Mouse (Mus musculus): ENCODE data around the gene Greb1. TPM values are rescaled to one million over a fixed set of nuclear protein-coding genes. Genes with fewer than 3 reads are reported as not detected.
A peak's percentile ranks its signal among the peaks of the same experiment; 100 is the strongest.
"Not testable (repeated sequence)": the region's sequence is repeated elsewhere in the genome, so short reads cannot be mapped to it uniquely, and the experiment has no call there.

Greb1 gene
- total RNA-seq, 1 experiment from 2014 or later: 0.05 TPM

DNA sequence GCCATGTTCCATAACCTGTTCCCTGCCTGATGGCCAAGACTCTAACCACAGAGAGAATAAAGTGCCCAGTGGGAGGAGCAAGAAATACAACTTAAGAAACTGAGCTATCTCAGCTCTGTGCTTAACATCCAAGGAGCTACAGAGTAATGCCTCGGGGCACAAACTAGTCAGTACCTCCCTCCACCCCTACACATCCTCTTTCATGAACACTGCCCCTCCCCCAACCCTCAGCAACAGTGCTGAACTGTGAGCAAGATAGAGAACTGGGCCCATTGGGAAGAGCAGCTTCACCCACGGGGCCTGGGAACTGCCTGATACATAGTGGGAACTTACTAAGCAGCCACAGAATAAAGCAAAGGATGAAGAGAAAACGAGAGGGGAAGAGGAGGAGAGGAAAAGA lies 77.1 kb downstream of the Greb1 start:
- ATAC-seq (replicated peaks; ENCODE audit: low read depth, poor library complexity, severe bottlenecking): no peak

DNA sequence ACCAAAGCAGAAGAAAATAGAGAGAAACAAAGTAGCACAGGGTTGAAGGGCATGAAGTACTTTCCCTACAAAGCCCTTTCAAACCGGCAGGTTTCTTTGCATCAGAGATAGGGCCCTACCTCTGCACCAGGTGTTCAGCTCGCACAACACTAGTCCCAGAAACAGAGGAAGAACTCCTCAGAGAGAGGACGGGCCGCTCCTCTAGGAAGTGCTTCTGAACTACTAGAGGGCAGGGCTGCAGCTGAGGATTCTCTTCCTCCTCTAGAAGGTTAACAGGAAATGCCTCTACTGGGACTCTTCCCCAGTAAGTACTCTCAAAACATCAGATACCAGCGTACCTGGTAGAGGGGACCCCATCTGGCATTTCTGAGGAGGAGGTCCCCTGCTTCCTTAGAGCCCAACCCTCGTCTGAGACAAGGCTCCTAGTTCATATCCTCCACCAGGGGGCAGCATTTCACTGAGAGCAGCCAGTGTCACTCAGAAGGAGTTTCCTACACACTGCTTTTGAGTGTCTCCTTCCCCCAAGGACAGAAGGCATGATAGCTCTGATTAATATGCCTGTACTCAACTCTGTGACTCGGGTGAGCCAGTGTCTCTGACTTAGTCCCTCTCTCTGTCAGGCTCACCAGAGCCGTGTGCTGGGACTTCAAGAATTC lies 81.9 kb downstream of the Greb1 start:
- ATAC-seq (replicated peaks; ENCODE audit: low read depth, poor library complexity, severe bottlenecking): peak; percentile 80

GRCm38 (mm10) chr12:16717653-16718052 lies 83.0 kb downstream of the Greb1 start:
- peak; percentile 85 for ATAC-seq (replicated peaks; ENCODE audit: low read depth, poor library complexity, severe bottlenecking)

DNA sequence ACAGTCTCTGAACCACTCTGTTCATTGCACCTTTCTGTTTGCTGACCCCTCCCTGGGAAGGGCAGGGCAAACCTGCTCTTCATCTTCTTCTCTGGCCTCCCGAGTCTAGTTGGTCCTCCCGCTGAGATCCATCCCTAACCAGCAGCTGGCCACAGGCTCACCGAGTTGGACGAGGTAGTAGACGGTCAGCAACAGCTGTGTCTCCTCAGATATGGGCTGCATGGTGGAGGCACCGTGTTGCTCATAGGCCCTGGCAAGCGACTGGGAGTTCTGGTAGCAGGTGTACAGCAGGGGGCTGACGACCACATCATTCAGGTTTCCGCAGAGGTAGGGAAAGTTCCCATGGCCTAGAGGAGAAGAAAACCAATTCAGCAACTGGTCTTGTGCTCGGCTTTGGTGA lies 86.1 kb downstream of the Greb1 start:
- ATAC-seq (replicated peaks; ENCODE audit: low read depth, poor library complexity, severe bottlenecking): no peak

GRCm38 (mm10) chr12:16698691-16699090 lies 102.0 kb downstream of the Greb1 start:
- ATAC-seq (replicated peaks; ENCODE audit: low read depth, poor library complexity, severe bottlenecking): no peak

DNA sequence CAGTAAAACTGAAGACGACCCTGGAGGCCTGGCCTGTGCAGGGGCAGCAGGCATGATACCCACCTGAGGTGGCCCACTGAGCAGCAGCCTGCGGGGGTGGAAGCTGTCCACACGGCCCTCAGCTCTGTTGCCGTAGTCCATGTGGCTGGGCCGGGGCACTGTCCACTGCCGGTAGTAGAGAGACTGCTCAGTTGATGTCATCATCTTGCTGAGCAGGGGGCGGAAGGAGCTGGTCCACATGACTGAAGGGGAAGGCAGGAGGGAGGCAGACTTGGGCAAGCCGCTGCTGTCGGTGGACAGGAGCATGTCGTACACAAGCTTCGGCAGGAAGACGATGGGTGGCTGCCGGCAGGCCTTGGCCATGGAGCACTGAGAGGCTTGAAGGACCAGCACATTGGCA lies 104.5 kb downstream of the Greb1 start:
- ATAC-seq (replicated peaks; ENCODE audit: low read depth, poor library complexity, severe bottlenecking): no peak

DNA sequence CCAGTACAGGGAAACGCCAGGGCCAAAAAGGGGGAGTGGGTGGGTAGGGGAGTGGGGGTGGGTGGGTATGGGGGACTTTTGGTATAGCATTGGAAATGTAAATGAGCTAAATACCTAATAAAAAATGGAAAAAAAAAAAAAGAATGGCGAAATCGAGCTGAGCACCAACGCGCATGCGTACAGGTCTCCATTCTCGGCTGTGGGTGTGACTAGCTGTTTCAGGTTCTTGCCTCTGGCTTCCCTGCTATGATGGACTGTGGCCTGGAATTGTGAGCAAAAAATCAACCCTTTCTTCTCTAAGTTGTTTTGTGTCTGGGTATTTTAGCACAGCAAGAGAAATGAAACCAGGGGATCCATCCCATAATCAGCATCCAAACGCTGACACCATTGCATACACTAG lies 105.4 kb downstream of the Greb1 start:
- ATAC-seq (replicated peaks; ENCODE audit: low read depth, poor library complexity, severe bottlenecking): not testable (repeated sequence)

GRCm38 (mm10) chr12:16694783-16695182 lies 105.9 kb downstream of the Greb1 start:
- ATAC-seq (replicated peaks; ENCODE audit: low read depth, poor library complexity, severe bottlenecking): no peak

DNA sequence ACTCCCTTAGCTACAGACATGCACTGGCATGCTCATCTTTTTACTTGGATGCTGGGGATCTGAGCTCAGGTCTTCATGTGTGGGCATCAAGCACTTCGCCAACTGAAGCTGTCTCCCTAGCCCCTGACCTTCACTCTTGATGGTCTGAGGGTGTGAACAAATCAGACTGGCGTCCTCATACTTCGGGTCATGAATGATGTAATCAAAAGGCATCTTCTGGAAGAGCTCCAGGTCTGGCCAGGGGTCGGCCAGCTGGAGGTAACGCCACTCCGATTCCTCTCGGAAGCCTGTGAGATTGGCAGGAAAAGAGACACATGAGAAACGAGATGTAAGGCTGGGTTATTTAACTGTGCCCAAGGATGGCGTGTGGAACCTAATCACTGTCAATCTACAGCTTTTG lies 110.1 kb downstream of the Greb1 start:
- ATAC-seq (replicated peaks; ENCODE audit: low read depth, poor library complexity, severe bottlenecking): no peak

DNA sequence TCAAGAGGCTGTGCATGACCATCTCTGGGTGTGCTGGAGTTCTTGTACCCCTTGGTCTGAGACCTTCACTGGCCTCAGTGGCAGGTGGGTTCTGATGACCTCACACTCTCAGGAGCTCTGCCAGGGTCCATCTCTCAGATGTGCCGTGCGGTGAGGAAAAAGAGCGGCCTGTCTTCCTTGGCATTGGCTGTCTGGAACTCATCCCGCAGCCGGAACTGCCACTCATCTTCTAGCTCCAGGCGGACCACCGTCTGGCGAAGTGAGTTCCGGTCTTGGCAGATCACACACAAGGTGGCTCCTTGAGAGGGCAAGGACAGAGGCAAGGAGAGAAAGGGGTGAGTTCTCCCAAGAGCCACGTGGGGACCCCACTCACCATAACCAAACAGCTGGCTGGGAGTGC lies 128.4 kb downstream of the Greb1 start:
- no peak for ATAC-seq (replicated peaks; ENCODE audit: low read depth, poor library complexity, severe bottlenecking)

DNA sequence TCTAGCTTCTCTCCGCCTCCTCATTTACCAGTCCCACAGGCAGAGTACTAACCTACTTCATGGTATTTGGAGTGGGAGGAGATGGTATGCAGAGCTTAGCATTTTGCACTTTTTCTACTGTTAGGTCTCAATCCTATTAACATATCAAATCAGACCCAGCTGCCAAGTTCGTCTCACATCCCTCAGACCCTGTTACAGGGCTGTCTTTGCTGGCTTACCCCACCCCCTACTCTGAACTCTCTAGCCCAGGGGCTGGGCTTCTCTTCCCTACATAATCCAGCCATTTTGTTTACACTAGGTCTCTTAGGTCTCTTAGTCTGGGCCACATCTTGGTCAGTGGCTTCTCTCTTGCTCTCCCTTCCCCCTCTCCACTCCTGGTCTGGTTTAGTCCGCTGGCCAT lies 131.5 kb downstream of the Greb1 start:
- ATAC-seq (replicated peaks; ENCODE audit: low read depth, poor library complexity, severe bottlenecking): no peak

DNA sequence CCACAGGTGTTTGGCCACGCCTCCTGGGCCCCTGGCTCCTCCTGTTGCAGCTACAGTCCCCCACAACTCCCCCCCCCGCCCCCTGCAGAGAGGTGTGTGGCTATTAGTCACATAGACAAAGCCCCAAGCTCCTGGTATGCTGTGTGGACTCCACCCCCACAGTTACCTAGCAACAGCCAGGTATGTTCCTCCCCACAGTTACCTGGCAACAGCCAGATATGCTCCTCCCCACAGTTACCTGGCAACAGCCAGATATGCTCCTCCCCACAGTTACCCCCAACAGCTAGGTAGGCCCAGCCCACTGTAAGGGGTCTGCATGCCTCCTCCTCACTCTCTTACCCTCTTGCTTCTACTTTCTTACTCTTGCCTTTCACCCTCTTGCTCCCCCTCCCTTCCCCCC lies 135.7 kb downstream of the Greb1 start:
- no peak for ATAC-seq (replicated peaks; ENCODE audit: low read depth, poor library complexity, severe bottlenecking)

DNA sequence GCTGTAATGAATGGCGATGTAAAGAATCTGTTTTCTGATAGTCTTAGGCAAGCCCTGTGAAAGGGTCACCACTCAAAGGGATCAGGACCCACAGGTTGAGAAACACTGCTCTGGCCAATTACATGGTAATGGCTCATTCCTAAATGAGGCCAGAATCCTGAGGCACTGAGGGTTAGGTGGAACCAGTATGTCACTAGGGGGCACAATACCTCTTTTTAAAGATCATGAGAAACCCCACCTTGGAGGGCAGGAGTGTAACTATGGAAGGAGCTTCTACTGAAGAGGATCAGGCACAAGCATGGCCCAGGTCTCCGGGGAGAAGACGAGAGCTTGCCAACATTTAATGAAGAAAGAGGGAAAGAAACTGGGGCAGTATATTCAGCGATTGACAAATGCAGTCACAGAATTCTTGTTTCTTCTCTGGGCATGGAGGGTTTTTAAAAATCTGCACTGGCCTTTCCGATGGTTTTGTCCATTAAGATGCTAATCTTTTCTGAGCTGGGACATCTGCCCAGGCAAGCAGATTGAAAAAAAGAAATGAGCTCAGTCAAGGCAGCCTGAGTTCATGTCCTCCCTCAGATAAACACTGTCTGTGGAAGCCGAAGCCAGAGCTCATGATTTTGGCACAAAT lies 137.6 kb downstream of the Greb1 start:
- ATAC-seq (replicated peaks; ENCODE audit: low read depth, poor library complexity, severe bottlenecking): no peak

- no peak for ATAC-seq (replicated peaks; ENCODE audit: low read depth, poor library complexity, severe bottlenecking)
Measured at GRCm38 (mm10) chr12:16661936-16662335, 138.8 kb downstream of the Greb1 start.

GRCm38 (mm10) chr12:16661459-16661858 lies 139.2 kb downstream of the Greb1 start:
- no peak for ATAC-seq (replicated peaks; ENCODE audit: low read depth, poor library complexity, severe bottlenecking)

DNA sequence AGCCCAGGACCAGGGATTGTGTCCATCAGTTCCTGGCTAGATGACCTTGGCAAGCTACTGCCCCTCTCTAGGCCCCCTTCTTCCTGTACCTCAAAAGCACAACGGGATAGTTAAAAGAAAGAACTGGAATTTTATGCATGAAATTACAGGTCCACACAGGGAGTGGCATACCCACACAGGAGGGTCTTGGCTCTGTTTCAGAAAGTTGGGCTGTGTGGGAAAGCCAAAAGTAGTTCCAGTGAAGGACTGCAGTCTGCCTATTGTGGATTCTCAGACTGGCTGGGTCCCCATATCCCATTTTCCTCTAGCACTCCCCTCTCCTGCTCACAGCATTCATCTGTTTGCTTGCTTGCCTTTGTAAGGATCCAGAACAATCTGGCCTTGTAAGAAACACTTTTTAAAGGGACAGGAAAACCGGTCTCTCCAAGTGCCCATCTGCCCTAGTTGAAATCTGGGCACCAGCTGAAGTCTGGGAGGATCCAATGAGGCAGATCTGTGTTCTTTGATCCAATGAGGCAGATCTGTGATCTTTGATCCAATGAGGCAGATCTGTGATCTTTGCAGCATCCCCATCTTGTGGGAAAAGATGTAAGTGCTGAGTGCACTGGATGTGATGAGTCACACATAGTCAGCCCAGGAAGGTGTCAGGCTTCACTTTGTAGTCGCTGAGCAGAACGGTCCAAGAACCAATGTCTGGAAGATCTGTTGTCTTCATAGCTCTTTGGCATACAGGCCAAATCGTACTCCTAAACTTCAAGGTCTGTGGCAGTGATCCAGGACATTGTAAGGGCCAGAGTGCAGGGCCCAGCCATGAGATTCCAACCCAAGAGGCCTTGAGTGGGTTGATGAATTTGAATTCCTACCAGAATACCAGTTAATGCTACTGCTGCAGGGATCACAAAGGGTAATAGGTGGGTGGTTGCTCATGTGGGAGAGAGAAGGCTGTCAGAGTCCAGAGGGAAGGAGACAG lies 143.5 kb downstream of the Greb1 start:
- no peak for ATAC-seq (replicated peaks; ENCODE audit: low read depth, poor library complexity, severe bottlenecking)

DNA sequence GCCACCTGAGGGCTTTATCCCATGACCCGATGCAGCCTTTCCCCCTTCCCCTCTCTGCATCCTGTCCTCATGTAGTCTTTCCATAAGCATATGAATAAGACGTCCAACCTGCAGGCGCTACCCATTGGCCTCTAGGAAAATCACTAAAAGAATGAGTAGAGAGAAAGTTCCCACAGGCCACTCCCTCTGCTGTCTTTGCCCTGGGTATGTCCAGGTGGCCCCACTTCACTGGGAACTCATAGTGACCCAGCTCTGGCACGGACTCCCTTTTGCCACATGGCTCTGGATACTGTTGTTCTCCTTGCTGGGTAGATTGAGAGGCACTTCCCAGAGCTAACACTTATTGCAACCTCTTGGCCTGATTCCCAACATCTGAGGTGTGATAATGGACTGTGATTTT lies 145.1 kb downstream of the Greb1 start:
- no peak for ATAC-seq (replicated peaks; ENCODE audit: low read depth, poor library complexity, severe bottlenecking)

DNA sequence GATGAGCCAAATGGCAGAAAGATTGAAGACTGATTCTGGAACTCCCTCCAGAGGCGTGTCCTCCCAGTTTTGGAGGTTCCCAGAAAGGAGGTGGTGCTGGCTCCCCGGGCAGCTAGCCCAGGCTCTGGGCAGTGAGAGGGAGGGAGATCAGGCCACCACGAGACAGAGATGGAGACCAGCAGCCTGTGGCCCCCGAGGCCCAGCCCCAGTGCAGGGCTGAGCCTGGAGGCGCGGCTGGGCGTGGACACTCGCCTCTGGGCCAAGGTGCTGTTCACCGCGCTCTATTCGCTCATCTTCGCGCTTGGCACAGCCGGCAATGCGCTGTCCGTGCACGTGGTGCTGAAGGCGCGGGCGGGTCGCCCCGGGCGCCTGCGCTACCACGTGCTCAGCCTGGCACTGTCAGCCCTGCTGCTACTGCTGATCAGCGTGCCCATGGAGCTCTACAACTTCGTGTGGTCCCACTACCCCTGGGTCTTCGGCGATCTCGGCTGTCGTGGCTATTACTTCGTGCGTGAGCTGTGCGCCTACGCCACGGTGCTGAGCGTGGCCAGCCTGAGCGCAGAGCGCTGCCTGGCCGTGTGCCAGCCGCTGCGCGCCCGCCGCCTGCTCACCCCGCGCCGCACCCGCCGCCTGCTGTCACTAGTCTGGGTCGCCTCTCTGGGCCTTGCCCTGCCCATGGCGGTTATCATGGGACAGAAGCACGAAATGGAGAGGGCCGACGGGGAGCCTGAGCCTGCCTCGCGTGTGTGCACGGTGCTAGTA lies 147.2 kb downstream of the Greb1 start, which contains the start of gene Ntsr2:
TSS of gene Ntsr2 (plus strand) at position 51 of the 762 bp plus-strand sequence.
- ATAC-seq (replicated peaks; ENCODE audit: low read depth, poor library complexity, severe bottlenecking): peak; percentile 100

DNA sequence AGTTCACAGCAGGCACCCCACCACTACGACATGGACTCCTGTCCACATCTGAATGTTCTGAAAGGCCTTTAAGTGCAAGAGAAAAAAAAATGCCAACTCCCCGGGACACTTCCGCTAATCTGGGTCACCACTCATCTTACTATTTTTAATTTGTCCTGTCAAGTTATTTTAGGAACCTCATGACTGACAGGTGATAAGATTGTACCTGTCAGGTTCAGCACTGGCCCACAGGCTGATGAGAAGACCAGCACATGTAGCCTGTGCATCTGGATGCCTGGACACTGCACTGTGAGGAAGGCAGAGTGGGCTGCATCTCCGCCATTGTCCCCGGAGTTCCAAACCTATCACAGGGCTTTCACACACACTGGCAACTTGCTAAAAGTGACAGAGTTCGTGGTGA lies 150.9 kb downstream of the Greb1 start:
- ATAC-seq (replicated peaks; ENCODE audit: low read depth, poor library complexity, severe bottlenecking): no peak

DNA sequence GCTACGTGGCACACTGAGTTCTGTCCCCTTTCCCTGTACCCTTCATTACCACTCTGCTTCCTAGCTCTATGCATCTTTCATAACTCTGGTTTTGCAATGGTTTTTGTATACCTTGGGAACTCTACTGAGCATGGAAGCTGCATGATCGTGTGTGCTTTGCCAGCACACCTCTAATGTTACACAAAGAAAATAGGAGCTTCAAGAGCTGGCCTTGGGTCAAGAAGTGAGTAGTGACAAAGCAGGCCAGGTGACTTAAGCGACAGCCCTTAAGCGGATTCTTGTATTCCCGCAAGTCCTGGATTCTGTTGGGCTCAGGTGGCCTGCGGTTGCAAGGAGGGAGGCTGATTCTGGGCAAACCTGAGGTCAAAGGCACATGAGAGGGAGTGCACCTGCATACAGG lies 152.4 kb downstream of the Greb1 start:
- ATAC-seq (replicated peaks; ENCODE audit: low read depth, poor library complexity, severe bottlenecking): no peak
